8 mouse cellular contexts compared by ENCODE assay signal in the genomic region with DNA sequence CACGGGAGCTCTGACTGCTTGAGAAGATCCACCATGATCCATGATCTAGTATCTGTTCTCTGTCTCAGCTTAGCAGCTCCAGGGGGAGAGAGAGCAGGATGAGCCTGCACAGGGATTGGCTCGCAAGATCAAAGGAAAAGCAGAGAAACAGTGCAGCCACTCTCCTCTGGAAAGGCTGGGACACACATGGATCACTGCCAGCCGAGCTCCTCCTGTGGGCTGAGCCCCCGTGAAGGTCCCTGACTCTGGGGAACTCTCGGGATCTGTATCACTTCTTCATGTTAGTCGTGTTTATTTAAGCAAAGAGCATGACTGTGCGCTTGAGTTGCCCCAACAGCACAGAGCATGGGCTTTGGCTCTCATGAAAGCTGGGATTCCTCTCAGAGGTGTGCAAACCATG. TPM values are rescaled to one million over a fixed set of nuclear protein-coding genes. Genes with fewer than 3 reads are reported as not detected.
DNase-seq lines count a peak whose midpoint lies in the region; ATAC-seq and TF ChIP-seq lines count a peak whose summit lies in the region.

No protein-coding gene starts in this region.

- H3K4me1 ChIP-seq in forebrain, embryonic 10.5 days: peaks cover 20% of the 10 kb centered on the region
- peaks cover 6% of the 10 kb centered on the region for H3K4me1 ChIP-seq in forebrain, embryonic 13.5 days
- no peaks in the 10 kb centered on the region for H3K4me1 ChIP-seq in liver, embryonic 12.5 days
- H3K4me1 ChIP-seq in liver, embryonic 11.5 days (replicated peaks; ENCODE audit: control insufficient read depth, insufficient read depth, low read length): 0 out of 2 replicates have a peak, but pooled peaks cover 4% of the 10 kb centered on the region
- H3K4me1 ChIP-seq in limb, embryonic 14.5 days (ENCODE audit: control insufficient read depth, insufficient read depth, low read length): peaks cover 4% of the 10 kb centered on the region; the same call in 1 of the 2 replicates
- peaks cover 4% of the 10 kb centered on the region; the same call in 1 of the 2 replicates for H3K4me1 ChIP-seq in stomach, postnatal 0 days (replicated peaks; ENCODE audit: control insufficient read depth, insufficient read depth)

- no peak overlapping the region for H3K4me2 ChIP-seq in forebrain, embryonic 13.5 days
- 0 out of 2 replicates have a peak overlapping the region, but pooled peaks have one; percentile 6 for H3K4me2 ChIP-seq in liver, embryonic 12.5 days
- H3K4me2 ChIP-seq in liver, embryonic 11.5 days: no peak overlapping the region
- H3K4me2 ChIP-seq in limb, embryonic 14.5 days (replicated peaks; ENCODE audit: low read depth, low read length, severe bottlenecking): 0 out of 2 replicates have a peak overlapping the region, but pooled peaks have one; percentile 17
- peak overlapping the region; percentile 42 for H3K4me2 ChIP-seq in stomach, postnatal 0 days (replicated peaks; ENCODE audit: low read depth)

- no peak for ATAC-seq in forebrain, embryonic 13.5 days
- ATAC-seq in liver, embryonic 12.5 days: no peak
- ATAC-seq in liver, embryonic 11.5 days (replicated peaks; ENCODE audit: low FRiP score): no peak
- ATAC-seq in limb, embryonic 14.5 days (ENCODE audit: low FRiP score, low read depth): no peak
- ATAC-seq in stomach, postnatal 0 days (ENCODE audit: low FRiP score, low TSS enrichment): peak; percentile 51; the same call in 1 of the 2 replicates

- no peak for TF ChIP-seq EP300 in stomach, postnatal 0 days (optimal IDR thresholded peaks at IDR 0.05)

- TF ChIP-seq CTCF in stomach, postnatal 0 days (IDR thresholded peaks at IDR 0.05; ENCODE audit: low read depth): no peak

- H3K27ac ChIP-seq in forebrain, embryonic 10.5 days: peak overlapping the region; percentile 35; the same call in 1 of the 2 replicates
- H3K27ac ChIP-seq in forebrain, embryonic 13.5 days: no peak overlapping the region
- no peak overlapping the region for H3K27ac ChIP-seq in liver, embryonic 12.5 days
- no peak overlapping the region for H3K27ac ChIP-seq in liver, embryonic 11.5 days (ENCODE audit: low read depth, low read length)
- H3K27ac ChIP-seq in limb, embryonic 14.5 days (replicated peaks; ENCODE audit: low read depth, low read length): no peak overlapping the region
- 0 out of 2 replicates have a peak overlapping the region, but pooled peaks have one; percentile 24 for H3K27ac ChIP-seq in stomach, postnatal 0 days (replicated peaks)

- H3K4me3 ChIP-seq in forebrain, embryonic 10.5 days: no peak overlapping the region
- no peak overlapping the region for H3K4me3 ChIP-seq in forebrain, embryonic 13.5 days
- no peak overlapping the region for H3K4me3 ChIP-seq in liver, embryonic 12.5 days
- H3K4me3 ChIP-seq in liver, embryonic 11.5 days (ENCODE audit: low read depth, low read length): no peak overlapping the region
- H3K4me3 ChIP-seq in limb, embryonic 14.5 days (replicated peaks; ENCODE audit: low read length): no peak overlapping the region
- H3K4me3 ChIP-seq in stomach, postnatal 0 days (ENCODE audit: low read depth, low read length): no peak overlapping the region

- H3K9ac ChIP-seq in forebrain, embryonic 13.5 days: no peak overlapping the region
- H3K9ac ChIP-seq in liver, embryonic 12.5 days: no peak overlapping the region
- H3K9ac ChIP-seq in liver, embryonic 11.5 days (ENCODE audit: low read depth, low read length): no peak overlapping the region
- no peak overlapping the region for H3K9ac ChIP-seq in limb, embryonic 14.5 days (ENCODE audit: low read depth, low read length, severe bottlenecking)
- H3K9ac ChIP-seq in stomach, postnatal 0 days (ENCODE audit: low read length): 0 out of 2 replicates have a peak overlapping the region, but pooled peaks have one; percentile 45

- WGBS in forebrain, embryonic 10.5 days: 29% methylated on average over 7 of the region's 7 CpGs
- WGBS in forebrain, embryonic 13.5 days: 27% methylated on average over 7 of the region's 7 CpGs
- WGBS in liver, embryonic 12.5 days (ENCODE audit: insufficient replicate concordance): 28% methylated on average over 7 of the region's 7 CpGs
- 27% methylated on average over 7 of the region's 7 CpGs for WGBS in liver, embryonic 11.5 days
- WGBS in limb, embryonic 14.5 days: 3% methylated on average over 7 of the region's 7 CpGs
- WGBS in stomach, postnatal 0 days: 13% methylated on average over 7 of the region's 7 CpGs

- intact Hi-C loops in left cerebral cortex, postnatal 14 days (cut with DNase I): no loop called here

- H3K27me3 ChIP-seq in forebrain, embryonic 10.5 days (ENCODE audit: poor library complexity, severe bottlenecking): peaks cover 12% of the 10 kb centered on the region; the same call in 1 of the 2 replicates
- H3K27me3 ChIP-seq in forebrain, embryonic 13.5 days: no peaks in the 10 kb centered on the region
- H3K27me3 ChIP-seq in liver, embryonic 12.5 days (replicated peaks): peaks cover 4% of the 10 kb centered on the region; the same call in 1 of the 2 replicates
- H3K27me3 ChIP-seq in liver, embryonic 11.5 days (replicated peaks; ENCODE audit: control insufficient read depth, insufficient read depth, low read length): no peaks in the 10 kb centered on the region; the same call in 1 of the 2 replicates
- H3K27me3 ChIP-seq in limb, embryonic 14.5 days (ENCODE audit: control insufficient read depth, insufficient read depth, low read length): no peaks in the 10 kb centered on the region
- H3K27me3 ChIP-seq in stomach, postnatal 0 days (ENCODE audit: control insufficient read depth, insufficient read depth, low read length): no peaks in the 10 kb centered on the region

- no peak for TF ChIP-seq POLR2A in limb, embryonic 14.5 days (IDR thresholded peaks at IDR 0.05; ENCODE audit: borderline replicate concordance, extremely low read depth, insufficient read depth, insufficient read length)

- no peaks in the 10 kb centered on the region for H3K9me3 ChIP-seq in forebrain, embryonic 10.5 days
- H3K9me3 ChIP-seq in forebrain, embryonic 13.5 days (replicated peaks): 0 out of 2 replicates have a peak, but pooled peaks cover 7% of the 10 kb centered on the region
- no peaks in the 10 kb centered on the region for H3K9me3 ChIP-seq in liver, embryonic 12.5 days (replicated peaks)
- peaks cover 2% of the 10 kb centered on the region; the same call in 1 of the 2 replicates for H3K9me3 ChIP-seq in liver, embryonic 11.5 days (ENCODE audit: control insufficient read depth, low read length)
- peaks cover 5% of the 10 kb centered on the region; the same call in 1 of the 2 replicates for H3K9me3 ChIP-seq in limb, embryonic 14.5 days (ENCODE audit: control insufficient read depth, low read length)
- no peaks in the 10 kb centered on the region for H3K9me3 ChIP-seq in stomach, postnatal 0 days (ENCODE audit: control insufficient read depth, low read length)

- H3K36me3 ChIP-seq in forebrain, embryonic 10.5 days (replicated peaks): no peaks in the 10 kb centered on the region
- H3K36me3 ChIP-seq in forebrain, embryonic 13.5 days (ENCODE audit: poor library complexity, severe bottlenecking): no peaks in the 10 kb centered on the region
- no peaks in the 10 kb centered on the region for H3K36me3 ChIP-seq in liver, embryonic 12.5 days
- H3K36me3 ChIP-seq in liver, embryonic 11.5 days (ENCODE audit: control insufficient read depth, insufficient read depth, low read length): no peaks in the 10 kb centered on the region
- H3K36me3 ChIP-seq in limb, embryonic 14.5 days (ENCODE audit: control insufficient read depth, insufficient read depth, low read length): no peaks in the 10 kb centered on the region
- no peaks in the 10 kb centered on the region for H3K36me3 ChIP-seq in stomach, postnatal 0 days (ENCODE audit: control insufficient read depth, insufficient read depth, low read length)

- DNase-seq in forebrain, embryonic 10.5 days (ENCODE audit: extremely low spot score, low spot score): no peak
- DNase-seq in liver, embryonic 11.5 days (ENCODE audit: low spot score): no peak
- peak; percentile 42 for DNase-seq in limb, embryonic 14.5 days (ENCODE audit: low spot score)
- peak; percentile 33 for DNase-seq in stomach, postnatal 0 days (ENCODE audit: low spot score)
- no peak for DNase-seq in left cerebral cortex, postnatal 14 days (ENCODE audit: low spot score in 2 of 2)
- no peak for DNase-seq in cerebellum, adult 11-12 months

RNA-seq across cellular contexts. Expression of a gene that starts 49.4 kb away (rescaled TPM):
- polyA plus RNA-seq in forebrain, embryonic 10.5 days (2016; fragmentation: Nextera tagmentation; extraction: Ambion mirVana): not detected in 2 replicates
- polyA plus RNA-seq in forebrain, embryonic 13.5 days (2015; fragmentation: Nextera tagmentation; extraction: Ambion mirVana): not detected in 2 replicates
- polyA plus RNA-seq in liver, embryonic 12.5 days (2016; fragmentation: Nextera tagmentation; extraction: Ambion mirVana): 0.24 TPM in 1 of 2 replicates, not detected in the other
- polyA plus RNA-seq in liver, embryonic 11.5 days (2014; fragmentation: Nextera tagmentation; extraction: Ambion mirVana): 0.08 TPM in 1 of 2 replicates, not detected in the other
- polyA plus RNA-seq in limb, embryonic 14.5 days (2012; rRNA removed): 0.05 TPM in 1 of 2 replicates, not detected in the other
- polyA plus RNA-seq in limb, embryonic 14.5 days (2014; fragmentation: Nextera tagmentation; extraction: Ambion mirVana): not detected in 2 replicates
- polyA plus RNA-seq in stomach, postnatal 0 days (2015; fragmentation: Nextera tagmentation; extraction: Ambion mirVana): not detected in 2 replicates
- total RNA-seq in left cerebral cortex, postnatal 14 days (2021): not detected

Comparison
In these comparisons a context has a peak if more than half of its experiments do, and no peak if none do; other contexts are left out.
1. H3K27ac ChIP-seq: peak in forebrain, embryonic 10.5 days (single experiment) and stomach, postnatal 0 days (single experiment); none in forebrain, embryonic 13.5 days (single experiment), liver, embryonic 12.5 days (single experiment), liver, embryonic 11.5 days (single experiment) and limb, embryonic 14.5 days (single experiment).
2. H3K4me2 ChIP-seq: peak in liver, embryonic 12.5 days (single experiment), limb, embryonic 14.5 days (single experiment) and stomach, postnatal 0 days (single experiment); none in forebrain, embryonic 13.5 days (single experiment) and liver, embryonic 11.5 days (single experiment).
3. DNase-seq: peak in limb, embryonic 14.5 days (single experiment) and stomach, postnatal 0 days (single experiment); none in forebrain, embryonic 10.5 days (single experiment), liver, embryonic 11.5 days (single experiment), left cerebral cortex, postnatal 14 days (0 of 2) and cerebellum, adult 11-12 months (single experiment).